Mouse (Mus musculus) thymus, adult 2 months (tissue): ENCODE measurements around the gene Platr17.

Source experiments
- CTCF ChIP-seq: fragments of 200-500 bp; IDR thresholded peaks from 2 replicates; pipeline ENCODE4 v1.5.1; 2012; ENCODE audit warnings: mild to moderate bottlenecking, control low read depth, low read length, moderate library complexity, borderline replicate concordance; ENCODE audit not compliant: control insufficient read depth, poor library complexity, insufficient read depth; ENCODE audit errors: extremely low read depth
- POLR2A ChIP-seq: fragments of 200-500 bp; IDR thresholded peaks from 2 replicates; pipeline ENCODE4 v1.6.1; 2012; ENCODE audit warnings: mild to moderate bottlenecking, low read length, control low read depth, moderate library complexity; ENCODE audit not compliant: control insufficient read depth, poor library complexity, insufficient read depth; ENCODE audit errors: extremely low read depth

DNA sequence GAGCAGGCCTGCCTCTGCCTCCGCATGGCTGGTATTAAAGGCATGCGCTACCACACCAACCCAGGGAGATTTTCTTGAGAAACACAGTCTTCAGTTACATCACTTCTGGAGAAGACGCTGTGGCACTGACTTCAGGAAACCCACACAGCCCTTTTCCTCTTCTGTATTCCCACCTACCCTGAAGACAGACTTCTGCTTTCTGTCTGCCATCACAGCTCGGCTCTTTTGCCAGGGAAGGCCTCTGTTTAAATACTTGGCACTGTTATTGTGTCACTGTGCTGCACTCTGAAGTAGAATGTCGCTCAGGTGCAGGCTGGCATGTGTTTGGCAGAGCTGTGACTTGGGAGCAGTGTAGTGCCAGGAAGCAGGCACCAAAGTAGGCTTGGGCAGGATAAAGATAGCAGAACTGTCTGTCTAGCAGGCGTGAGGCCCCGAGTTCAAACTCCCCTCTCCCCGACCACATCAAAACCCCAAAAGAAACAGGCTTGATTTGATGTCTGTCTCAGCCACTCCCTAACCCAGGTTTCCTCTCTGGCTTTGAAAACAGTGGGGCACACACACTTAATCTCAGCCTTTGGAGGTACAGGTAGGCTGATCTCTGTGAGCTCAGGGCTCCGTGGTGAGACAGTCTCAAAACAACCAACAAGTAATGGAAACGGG lies 42.6 kb downstream of the Platr17 start:
- TF ChIP-seq CTCF (no peak), POLR2A (no peak)
